Mouse (Mus musculus) urinary bladder, adult 2 months (tissue): Measurements from ENCODE around the gene Lrrc28. TPM values are rescaled to one million over a fixed set of nuclear protein-coding genes. Genes with fewer than 3 reads are reported as not detected.

Experiments
- DNase-seq: peaks from one replicate; pipeline ENCODE4 v3.0.0; 2022; ENCODE audit warnings: low spot score
- polyA plus RNA-seq: library from polyadenylated mRNA; depleted of rRNA; stranded (reverse); fragments of >200 nt; gene quantifications from 2 replicates; pipeline ENCODE4 v1.2.3, GENCODE M21; 2012; rRNA removed

The Lrrc28 gene
- 36.5 and 38.5 TPM in 2 replicates for polyA plus RNA-seq

DNA sequence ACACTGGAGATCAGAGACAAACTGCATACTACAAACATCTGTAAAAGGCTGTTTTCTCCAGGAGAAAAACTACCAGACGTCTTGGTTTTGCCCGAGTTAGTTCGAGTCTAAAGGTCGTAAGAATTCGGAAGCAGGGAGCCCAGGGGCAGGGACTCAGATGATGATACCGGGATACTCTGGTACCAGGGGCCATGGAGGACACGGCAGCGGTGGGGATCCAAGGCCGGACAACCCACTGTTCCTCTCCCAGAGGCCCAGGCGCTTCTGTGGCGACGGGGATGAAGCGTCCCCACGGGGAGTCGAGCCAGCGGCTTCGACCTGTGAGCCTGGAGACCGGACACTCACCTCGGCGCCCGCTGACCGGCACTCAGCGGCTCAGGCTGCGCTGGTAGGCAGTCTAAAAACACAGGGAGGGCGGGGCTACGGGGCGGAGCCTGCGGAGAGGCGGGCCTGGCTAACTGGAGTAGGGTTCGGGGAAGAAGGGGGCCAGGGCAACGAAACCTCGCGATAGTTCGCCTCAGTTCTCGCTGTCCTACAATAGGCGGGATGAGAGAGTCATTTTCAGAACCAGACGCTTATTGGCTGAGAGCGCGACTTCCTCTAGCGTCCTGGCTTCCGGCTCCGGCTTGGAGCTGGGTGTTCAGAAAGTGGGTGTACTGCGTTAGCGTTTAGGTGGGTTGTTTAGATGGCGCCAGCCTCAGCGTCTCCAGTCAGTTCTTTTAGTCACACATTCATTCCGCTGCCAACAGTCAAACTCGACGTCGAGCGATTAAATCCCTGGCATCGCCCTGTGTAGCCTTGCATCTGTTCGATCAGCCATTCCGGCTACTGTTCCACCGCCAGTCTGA, at the start of gene Lrrc28:
Gene Lrrc28, minus strand, starts transcription at position 436 of the 848 bp plus-strand sequence.
- DNase-seq: peak; percentile 92

DNA sequence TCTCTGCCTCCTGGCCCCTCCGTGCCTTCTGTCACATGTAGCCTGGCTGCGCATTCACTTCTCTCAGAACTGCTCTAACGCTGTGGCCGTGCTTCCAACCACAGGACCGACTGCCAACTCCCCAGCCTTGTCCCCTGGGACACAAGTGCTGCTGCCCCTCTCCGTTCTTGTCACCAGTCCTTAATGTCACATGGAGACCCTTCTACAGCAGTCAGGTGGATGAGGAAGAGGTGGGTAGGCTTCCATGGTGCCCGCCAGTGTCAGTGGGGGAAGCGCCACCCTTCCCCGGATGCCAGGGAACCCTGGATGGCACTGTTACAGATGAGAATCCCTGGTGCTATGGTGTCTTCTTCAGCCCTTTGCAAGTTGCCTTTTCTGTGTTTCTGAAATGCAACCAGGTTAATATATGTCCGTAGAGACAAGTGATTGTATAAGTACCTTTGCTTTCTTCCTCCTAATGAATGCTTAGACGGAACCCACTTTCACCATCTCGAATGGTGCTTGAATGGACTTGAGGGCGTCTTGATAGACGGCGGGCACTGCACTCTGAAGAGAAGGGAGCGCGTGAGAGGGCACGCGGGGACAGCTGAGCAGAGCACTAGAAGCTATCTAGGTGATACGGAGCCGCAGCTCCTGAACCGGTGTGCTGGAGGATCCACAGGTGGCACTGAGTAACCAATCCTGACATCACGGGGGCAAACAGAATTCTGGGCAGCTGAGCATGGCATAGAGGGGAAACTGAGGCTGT, 47.9 kb upstream of the Lrrc28 start:
- DNase-seq: no peak

DNA sequence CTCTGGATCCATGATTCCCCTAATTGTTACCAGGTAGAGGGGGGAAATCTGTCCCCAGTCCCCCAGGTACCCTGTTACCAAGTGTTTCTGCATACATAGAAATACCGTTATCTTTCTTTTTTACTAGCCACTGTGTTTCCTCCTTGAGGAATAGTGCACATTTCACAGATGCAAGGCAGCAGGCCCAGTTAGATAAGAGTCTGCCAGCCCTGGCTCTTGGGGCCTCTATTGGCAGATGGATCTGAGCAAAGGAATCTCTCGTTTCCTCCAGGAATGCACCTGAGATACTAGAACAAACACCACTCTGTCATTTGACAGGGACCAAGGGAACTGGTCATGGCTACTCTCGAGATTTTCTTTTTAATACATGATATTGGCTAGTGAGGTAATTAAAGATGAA, 47.1 kb upstream of the Lrrc28 start:
- no peak for DNase-seq

DNA sequence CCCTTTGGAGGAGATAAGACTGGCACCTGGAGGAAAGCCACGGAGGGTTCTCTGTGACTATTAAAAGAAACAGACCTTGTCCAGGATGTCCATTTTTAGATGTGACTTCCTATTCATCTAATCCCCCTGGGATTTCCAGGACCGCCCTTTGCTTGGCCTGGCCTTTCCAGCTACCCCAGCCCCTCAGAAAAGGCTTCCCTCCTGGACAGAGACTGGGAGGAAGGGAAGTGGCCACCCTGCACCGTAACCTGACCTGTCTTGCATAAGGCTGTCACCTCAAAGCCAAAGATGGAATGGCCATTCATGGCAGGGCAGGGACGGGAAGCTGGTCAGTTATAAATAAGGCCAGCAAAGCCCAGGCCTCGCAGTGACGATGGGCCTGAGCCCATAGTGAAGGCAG, 46.0 kb upstream of the Lrrc28 start:
- no peak for DNase-seq

DNA sequence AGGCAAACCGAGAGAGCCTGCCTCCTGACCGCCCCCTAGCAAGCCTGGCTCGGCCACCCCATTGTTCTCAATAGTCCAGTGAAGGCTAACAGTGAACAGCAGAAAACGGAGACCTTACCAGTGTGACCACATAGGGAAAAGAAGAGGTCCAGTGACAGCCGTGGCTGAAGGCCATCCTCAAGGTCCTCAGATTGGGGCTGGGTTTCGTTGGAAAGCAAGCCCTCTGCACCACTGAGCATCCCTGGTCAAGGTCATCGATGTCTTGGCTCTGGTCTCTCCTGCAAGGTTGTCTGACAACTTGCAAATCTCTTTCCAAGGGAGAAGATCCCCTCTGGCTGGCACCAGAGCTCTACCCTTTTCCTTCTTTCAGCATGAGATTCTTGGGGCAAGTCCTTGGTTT, 44.7 kb upstream of the Lrrc28 start:
- DNase-seq: no peak

DNA sequence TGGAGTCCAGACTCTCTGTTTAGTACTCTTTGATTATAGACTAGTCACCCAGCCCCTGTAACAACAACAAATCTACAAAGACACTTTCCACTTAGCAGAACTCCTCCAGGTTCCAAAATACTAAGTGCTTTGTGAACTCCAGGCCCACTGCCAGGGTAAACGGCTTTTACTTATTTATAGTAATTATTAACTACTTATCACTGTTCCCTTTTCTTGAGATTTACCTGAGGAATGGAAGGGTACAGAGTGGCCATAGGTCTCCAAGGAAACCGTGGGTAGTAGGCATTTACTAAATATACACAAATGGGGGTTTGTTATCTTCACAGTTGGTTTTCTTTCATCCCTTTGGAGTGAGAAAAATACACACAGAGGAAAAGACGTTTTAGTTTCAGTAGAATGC, 43.2 kb upstream of the Lrrc28 start:
- DNase-seq: no peak

DNA sequence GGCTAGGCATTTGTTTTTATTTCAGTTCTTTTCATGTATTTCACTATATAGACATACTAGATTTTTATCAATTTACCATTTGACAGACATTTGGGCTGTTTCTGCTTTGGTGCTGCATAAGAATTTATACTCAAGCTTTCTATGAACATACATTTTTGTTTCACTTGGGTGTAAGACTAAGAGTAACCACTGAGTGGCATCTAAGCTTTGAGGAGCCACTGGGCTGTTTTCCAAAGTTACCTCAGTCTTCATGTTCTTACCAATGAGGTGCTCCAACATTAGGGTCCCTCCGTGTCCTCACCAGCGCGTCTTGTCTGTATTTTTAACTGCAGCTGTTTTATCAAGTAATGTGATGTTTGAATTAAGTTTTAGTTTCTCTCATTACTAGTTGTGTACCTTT, 41.5 kb upstream of the Lrrc28 start:
- DNase-seq: no peak

DNA sequence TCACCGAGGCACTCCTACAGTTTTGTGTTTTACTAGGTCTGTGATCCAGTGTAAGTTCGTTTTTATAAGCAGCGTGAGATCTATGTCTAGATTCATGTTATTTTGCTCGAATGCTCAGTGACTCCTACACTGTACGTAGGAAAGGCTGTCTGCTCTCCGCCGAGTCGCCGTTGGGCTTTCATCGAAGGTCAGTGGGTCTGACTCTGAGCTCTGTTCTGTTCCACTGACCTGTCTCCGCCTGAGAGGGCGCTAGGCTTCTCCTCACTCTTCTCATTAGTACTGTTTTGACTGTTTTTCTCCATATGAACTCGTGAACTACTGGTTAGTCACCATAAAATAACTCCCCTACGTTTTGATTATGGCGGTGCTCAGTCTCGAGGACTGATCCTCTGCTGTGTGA, 37.9 kb upstream of the Lrrc28 start:
- no peak for DNase-seq

DNA sequence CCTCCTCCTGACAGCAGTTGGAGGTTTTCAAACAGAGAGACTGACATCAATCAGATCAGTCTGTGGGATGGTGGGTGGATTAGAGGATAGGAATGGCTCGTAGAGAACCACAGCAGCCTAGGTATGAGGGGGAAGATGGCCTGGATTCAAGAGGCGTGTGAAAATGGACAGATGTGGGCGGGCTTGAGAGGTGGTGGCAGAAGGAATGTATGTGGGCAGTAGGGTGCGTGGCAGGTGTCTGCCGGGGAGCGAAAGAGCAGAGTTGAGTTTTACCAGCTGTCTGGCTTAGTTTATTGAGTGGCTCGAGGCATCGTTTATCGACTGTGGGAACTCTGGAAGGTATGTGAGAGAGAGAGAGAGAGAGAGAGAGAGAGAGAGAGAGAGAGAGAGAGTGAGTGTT, 36.0 kb upstream of the Lrrc28 start:
- no peak for DNase-seq

DNA sequence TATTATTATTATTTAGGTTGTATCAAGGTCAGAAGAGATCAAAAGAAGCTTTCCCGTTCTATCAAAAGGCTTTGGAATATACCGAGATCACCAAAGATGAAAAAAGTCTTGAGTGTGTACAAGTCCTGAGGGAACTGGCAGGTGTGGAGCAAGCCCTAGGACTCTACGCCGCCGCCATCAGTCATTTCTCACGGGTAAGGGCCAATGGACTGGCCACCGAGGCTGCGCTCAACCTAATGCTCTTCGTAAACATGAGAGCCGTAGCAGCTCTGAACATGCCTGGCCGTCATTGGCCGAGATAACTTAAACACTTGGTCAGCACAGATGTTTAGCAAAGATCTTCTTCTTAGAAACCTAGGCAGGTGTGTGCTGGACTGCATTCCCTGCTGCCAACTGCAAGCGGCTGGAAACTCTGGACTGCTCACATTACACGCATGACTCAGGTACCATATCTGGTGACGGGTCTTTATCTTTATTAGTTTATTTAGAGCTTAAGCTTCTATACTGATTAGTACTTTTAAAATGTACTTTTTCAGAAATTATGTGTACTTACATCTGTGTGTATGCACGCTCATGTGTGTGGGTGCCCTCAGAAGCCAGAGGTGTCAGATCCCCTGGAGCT, 33.9 kb upstream of the Lrrc28 start:
- DNase-seq: no peak

DNA sequence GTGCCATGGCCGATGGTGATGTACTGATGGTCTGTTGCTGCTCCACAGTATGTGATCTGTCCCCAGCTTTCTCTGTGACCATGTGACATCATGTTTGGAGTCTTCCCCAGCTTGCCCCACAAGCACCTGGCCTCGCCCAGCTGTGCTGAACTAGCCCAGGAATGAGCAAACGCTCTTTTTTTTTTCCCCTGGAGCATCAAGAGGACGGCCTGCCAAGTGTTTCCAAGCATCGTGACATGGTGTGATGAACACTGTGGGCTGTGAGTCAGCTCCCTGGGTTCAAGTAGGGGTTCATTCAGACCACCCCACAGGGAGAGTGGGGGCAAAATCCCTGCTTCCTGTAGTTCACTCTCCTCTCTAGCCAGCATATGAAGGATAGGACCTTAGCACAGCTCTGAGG, 28.6 kb upstream of the Lrrc28 start:
- DNase-seq: no peak

DNA sequence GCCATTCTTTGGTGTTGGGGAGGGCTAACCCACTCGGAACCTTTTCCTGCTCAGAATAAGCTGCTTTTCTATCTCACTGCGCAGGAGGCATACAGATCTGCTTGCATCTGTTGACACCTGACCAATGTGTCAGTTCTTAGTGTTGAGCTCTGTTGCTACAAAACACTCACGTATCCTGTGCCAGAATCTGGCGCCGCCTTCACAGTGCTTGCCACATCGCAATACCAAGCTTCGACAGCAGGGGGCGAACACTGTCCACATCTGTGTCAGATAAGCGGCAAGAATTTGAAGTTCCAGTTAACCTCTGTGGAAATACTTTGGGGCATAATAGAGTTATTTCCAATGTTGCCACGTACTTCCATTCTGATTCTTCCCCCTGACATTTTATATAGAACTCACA, 27.6 kb upstream of the Lrrc28 start:
- peak; percentile 98 for DNase-seq

DNA sequence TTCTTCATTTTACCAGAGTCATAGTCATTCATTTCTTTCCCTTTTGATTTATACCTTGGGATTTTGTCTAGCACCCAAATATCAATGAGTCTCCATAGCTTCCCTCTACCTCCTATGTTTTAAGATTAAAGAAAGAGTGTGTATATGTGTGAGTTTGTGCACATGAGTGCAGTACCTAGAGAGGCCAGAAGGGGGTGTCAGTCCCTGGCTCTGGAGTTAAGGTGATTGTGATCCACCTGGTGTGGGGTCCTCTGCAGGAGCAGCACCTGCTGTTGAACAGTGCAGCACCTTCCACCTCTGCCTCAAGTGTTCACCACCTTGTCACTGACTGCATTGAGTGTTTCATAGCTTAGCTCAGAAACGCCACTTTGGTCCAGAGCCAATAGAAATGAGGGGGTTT, 25.9 kb upstream of the Lrrc28 start:
- DNase-seq: no peak

DNA sequence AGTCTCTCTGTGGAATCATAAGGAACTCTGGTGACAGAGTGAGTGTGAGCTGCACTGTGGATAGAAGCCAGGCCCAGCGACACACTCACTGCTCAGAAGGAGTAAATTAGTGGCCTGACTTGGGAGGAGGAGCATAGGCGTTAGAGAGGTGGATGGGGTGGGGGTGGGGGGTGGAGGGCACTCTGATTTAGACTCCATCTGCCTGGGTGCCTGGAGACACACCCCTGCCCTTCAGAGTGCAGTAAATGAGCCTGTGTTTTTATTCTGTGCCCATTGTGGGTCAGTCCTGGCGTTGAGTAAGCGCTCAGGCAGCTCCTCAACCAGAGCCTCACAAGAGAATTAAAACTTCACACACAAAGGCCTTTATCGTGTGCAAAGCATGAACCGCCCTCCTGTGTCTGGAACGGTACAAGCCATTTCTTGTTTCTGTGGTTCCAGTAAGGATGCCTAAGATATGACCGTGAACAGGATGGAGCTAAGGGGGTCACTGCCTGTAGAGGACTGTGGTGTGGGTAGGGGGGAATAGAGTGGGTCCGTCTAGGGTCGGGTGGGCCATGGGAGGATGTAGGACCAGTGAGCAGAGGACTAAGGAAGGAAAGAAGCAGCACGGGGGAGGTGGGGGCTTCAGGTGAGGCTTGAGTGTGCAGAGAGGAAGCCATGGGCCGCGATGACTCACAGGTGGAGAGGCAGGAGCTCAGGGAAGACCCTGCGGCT, 19.1 kb upstream of the Lrrc28 start:
- no peak for DNase-seq

DNA sequence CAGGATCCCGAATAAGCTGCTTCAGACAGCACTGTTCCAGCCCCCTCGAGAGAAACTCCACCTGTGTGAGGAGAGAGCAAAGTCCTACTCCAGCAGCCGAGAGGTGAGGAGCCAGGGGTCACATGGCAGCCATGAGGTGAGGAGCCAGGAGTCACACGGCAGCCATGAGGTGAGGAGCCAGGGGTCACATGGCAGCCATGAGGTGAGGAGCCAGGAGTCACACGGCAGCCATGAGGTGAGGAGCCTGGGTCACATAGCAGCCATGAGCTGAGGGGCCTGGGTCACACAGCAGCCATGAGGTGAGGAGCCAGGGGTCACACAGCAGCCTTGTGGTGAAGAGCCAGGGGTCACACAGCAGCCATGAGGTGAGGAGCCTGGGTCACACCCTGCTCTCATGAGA, 17.4 kb upstream of the Lrrc28 start:
- DNase-seq: no peak

DNA sequence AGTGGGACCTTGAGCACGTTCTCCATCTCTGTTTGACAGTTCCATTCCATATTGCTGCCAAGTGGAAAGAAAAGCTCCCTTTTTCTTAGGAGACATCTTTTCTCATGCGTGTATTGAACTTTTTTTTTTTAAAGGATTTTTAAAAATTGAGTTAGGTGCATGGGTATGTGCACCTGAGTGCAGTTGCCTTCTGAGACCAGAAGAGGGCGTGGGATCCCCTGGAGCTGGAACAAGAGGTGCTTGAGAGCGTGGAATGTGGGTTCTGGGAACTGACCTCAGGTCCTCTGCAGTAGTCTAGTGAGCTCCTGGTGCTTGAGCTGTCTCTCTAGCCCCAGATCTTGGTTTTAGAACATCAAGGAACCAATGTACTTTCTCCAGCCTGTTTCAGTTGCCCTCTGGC, 13.0 kb upstream of the Lrrc28 start:
- no peak for DNase-seq

DNA sequence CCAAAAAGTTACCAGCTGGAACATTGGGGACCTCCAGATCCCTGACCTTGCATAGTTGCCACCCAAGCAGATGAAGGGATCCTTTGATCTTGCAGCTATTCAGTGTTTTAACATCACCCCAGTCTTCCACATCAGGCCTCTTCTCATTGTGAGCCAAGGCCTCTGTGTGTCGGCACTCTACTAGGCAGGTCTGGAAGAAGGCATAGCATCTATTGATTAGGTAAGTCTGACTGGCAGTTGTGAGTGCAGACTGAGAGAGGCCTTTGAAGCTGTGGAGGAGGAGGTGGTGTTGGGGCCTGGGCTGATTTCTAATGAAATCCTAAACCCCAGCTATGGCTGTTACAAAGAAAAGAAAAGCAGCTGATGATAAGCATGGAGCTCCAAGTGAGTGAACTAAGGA, 10.1 kb upstream of the Lrrc28 start:
- no peak for DNase-seq

DNA sequence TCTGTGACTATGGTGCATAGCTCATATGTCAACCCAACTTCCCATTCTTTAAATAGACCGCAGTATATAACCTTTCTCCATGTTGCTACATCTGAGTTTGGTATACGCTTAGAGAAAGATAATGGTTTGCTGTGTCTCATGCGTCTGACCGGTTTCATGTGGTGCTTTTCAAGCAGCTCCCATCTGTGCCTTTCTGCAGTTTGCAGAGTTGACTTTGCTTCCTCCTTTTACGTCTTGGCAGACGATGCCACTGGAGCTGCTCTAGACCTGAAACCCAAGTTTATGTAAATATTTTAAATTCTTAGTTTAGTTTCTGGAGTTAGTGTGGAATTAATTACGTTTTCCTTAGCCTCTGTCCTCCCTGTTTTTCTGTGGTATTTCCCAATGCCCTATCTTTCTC, 9.6 kb upstream of the Lrrc28 start:
- DNase-seq: no peak

DNA sequence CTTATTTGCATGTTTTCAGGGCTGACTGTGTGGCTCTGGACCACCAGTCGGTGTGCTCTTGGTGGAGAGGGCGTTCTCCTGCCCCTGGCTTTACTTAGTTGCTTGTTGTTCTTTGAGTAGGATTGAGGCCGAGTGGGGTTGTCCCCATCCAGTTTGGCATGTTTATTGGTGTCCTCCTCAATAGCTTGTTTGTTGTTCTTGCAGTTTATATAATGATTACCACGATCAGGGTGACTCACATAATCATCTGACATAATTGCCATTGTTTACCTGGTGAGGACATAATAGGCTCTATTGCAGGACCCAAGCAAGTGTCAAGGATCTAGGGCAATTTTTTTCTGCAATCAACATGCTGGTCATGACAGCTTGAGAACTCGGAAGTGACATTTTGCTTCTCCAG, 7.1 kb upstream of the Lrrc28 start:
- no peak for DNase-seq

DNA sequence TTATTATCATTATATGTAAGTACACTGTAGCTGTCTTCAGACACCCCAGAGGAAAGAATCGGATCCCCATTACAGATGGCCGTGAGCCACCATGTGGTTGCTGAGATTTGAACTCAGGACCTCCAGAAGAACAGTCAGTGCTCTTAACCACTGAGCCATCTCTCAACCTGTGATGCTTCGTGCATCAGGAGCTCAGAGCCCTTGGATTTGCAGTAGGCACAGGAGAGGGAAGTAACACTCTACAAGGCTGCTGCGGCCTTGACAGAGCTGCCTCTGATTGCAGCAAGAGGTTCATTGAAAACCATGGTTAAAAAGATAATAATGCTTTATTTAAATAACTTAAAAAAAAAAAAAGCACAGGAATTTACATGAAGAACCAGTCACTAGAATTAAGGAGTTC, 3.3 kb upstream of the Lrrc28 start:
- DNase-seq: no peak

DNA sequence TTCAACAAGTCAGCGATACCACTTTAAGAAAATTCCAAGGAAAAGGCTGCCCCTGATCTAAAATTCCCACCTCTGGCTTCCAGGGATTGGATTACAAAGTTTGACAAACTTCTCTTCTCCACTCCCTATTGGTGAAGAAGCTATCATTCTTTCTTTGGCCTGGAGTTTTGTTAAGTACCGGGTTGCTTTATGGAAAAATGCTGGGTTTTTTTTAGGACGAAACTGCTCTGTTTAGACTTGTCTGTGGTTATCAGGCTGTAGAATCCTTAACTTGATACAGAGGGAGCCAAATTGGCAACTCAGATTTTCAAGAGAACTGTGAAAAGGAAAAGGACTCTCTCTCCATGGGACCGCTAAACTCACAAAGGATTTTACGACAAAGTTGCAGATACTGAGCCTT, 2.2 kb upstream of the Lrrc28 start, which contains the start of gene Ttc23:
Gene Ttc23, plus strand, starts transcription at position 134 of the 400 bp plus-strand sequence.
- no peak for DNase-seq

DNA sequence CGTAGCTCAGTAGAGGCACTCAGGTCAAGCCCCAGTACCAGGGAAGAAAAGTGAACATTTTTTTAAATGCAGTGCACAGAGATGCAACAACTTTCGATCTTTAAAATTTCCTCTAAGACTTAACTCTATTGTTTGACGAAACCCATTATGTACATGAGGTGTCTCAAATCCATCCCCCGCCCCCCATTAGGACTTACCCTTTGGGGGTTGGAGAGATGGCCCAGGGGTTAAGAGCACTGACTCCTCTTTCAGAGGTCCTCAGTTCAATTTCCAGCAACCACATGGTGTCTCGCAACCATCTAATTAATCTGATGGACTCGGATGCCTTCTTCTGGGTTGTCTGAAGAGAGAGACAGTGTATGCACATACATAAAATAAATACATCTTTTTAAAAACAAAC, 1.1 kb upstream of the Lrrc28 start:
- no peak for DNase-seq
